Mouse (Mus musculus): ENCODE data around the gene Naip2.

DNA sequence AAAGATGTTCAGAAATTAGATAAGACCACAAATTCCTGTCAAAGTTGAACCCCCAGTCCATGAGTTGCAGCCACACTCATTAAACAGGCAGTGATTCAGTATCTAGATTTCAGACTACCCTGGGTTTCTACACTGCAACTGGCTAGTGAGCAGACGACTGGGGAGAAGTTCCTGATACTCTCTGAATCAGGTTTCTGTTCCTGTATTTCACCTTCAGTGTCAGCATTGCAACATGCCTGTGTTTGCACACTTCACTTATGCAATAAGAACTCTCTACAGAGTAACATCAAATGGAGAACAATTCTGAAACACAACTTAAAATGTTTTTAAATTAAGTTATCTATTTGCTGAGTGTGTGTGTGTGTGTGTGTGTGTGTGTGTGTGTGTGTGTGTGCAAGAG lies 49.2 kb downstream of the Naip2 start:
- no peak for TF ChIP-seq CTCF (IDR thresholded peaks at IDR 0.05; ENCODE audit: low read depth)
- no peak for TF ChIP-seq EP300 (optimal IDR thresholded peaks at IDR 0.05)

Data from stomach, postnatal 0 days (tissue).